Mouse (Mus musculus): ENCODE results near the gene Serpinb9. TPM values are rescaled to one million over a fixed set of nuclear protein-coding genes. Genes with fewer than 3 reads are reported as not detected.
"Not testable (repeated sequence)": the region's sequence is repeated elsewhere in the genome, so short reads cannot be mapped to it uniquely, and the experiment has no call there.

Serpinb9 gene
- 1.8 and 1.9 TPM in 2 replicates for polyA plus RNA-seq (2015; fragmentation: Nextera tagmentation; extraction: Ambion mirVana)

DNA sequence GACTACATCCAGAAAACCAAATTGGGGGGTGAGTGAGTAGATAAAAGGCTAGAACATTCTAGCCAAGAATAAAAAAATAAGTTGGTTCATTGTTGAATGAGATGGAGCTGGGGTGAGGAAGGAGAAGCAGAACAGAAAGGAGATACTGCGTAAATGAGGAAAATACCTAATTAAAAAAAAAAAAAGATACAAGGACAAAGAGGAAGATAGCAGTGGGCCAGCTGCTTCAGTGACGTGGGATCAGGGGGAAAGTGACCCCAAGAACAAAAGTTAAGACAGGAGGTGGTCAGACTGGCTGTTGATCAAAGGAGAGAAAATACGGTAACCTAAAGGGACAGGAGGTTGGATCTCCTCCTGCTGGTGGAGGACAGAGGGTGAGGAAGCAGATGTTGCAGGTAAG, at the start of gene Serpinb9:
TSS of gene Serpinb9 (plus strand) at position 301 of the 400 bp plus-strand sequence.
- WGBS (ENCODE audit: insufficient replicate concordance): 77% methylated on average over 3 of the region's 3 CpGs
- no peaks in the 10 kb centered on the region for H3K27me3 ChIP-seq
- peak within 1 kb of the TSS; percentile 91 for H3K27ac ChIP-seq (replicated peaks)
- no peak for ATAC-seq (ENCODE audit: insufficient read depth)
- no peaks in the 10 kb centered on the region for H3K9me3 ChIP-seq (replicated peaks)
- H3K4me2 ChIP-seq: peak within 1 kb of the TSS; percentile 87
- H3K9ac ChIP-seq: peak within 1 kb of the TSS; percentile 74
- H3K4me3 ChIP-seq (replicated peaks): peak within 1 kb of the TSS; percentile 63
- no peaks in the 10 kb centered on the region for H3K36me3 ChIP-seq (replicated peaks)
- peaks cover 32% of the 10 kb centered on the region for H3K4me1 ChIP-seq (replicated peaks)

DNA sequence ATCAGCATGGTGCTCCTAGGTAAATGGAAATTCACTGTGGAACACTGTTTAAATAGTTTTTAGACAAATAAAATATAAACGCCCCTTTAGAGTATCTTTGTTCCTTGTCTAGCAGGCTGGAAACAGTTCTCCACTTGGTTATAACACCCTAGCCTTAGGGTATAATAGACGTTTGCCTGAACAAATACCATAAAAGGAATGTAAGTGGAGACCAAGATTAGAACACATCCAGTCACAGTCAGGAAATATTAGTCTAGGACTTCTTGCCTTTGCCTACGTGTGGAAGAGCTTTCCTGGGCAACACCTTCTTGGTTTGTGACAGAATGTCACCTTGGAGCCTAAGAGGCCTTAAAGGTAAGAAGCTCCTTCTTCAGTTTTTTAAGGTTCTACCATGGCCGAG, 46.5 kb upstream of the Serpinb9 start:
- Histone ChIP-seq H3K27ac (replicated peaks) (no peak overlapping the region; the same call in 1 of the 2 replicates), H3K4me2 (no peak overlapping the region), H3K4me1 (replicated peaks) (no peaks in the 10 kb centered on the region), H3K27me3 (no peaks in the 10 kb centered on the region), H3K4me3 (replicated peaks) (no peak overlapping the region), H3K9me3 (replicated peaks) (no peaks in the 10 kb centered on the region), H3K36me3 (replicated peaks) (no peaks in the 10 kb centered on the region), H3K9ac (no peak overlapping the region)
- 39% methylated on average over 4 of the region's 4 CpGs for WGBS (ENCODE audit: insufficient replicate concordance)
- ATAC-seq (ENCODE audit: insufficient read depth): no peak

DNA sequence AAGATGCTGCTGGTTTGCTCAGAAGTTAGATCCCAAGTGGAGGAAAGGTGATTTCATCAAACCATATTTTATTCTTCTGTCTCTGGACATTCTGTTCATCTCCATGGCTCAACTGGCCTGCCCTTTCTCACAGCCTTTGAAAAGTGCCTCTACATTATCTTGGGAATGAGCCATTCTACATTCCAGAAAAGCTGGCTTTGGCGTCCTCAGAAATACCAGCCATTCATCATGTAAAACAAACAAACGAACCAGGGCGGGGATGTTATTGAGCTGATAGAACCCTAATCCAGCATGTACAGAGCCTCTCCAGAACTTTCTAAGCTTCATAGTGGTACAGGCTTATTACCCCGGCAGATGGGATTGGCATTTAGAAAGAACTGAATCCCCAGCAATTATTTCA, 45.1 kb upstream of the Serpinb9 start:
- ATAC-seq (ENCODE audit: insufficient read depth): no peak
- Histone ChIP-seq H3K4me2 (no peak overlapping the region), H3K9me3 (replicated peaks) (no peaks in the 10 kb centered on the region), H3K27me3 (no peaks in the 10 kb centered on the region), H3K9ac (no peak overlapping the region), H3K27ac (replicated peaks) (no peak overlapping the region), H3K36me3 (replicated peaks) (no peaks in the 10 kb centered on the region), H3K4me1 (replicated peaks) (no peaks in the 10 kb centered on the region; the same call in 1 of the 2 replicates), H3K4me3 (replicated peaks) (no peak overlapping the region)
- WGBS (ENCODE audit: insufficient replicate concordance): 73% methylated on average over 4 of the region's 4 CpGs

DNA sequence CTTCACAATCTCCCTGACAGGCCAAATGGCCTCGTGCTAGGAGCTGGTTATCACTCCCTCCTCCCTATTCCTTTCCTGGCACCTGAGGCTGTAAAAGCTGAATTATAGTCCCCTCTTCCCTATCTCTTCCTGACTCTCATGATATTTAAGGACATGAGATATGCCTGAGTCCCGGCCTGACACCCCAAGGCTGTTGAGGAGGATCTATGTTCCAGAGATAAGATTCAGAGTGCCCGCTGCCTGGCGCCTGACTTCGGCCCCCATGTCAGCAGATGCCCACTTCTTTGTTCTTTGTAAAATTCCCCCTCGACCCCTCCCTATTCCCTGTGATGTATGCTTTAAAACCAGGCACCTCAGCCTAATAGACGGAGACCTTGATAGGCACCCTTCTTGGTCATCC, 44.5 kb upstream of the Serpinb9 start:
- not testable (repeated sequence) for H3K36me3 ChIP-seq (replicated peaks); ATAC-seq (ENCODE audit: insufficient read depth); H3K9me3 ChIP-seq (replicated peaks); H3K4me1 ChIP-seq (replicated peaks); H3K9ac ChIP-seq; H3K27ac ChIP-seq (replicated peaks); H3K4me2 ChIP-seq; H3K4me3 ChIP-seq (replicated peaks); H3K27me3 ChIP-seq
- WGBS (ENCODE audit: insufficient replicate concordance): 58% methylated on average over 7 of the region's 7 CpGs

DNA sequence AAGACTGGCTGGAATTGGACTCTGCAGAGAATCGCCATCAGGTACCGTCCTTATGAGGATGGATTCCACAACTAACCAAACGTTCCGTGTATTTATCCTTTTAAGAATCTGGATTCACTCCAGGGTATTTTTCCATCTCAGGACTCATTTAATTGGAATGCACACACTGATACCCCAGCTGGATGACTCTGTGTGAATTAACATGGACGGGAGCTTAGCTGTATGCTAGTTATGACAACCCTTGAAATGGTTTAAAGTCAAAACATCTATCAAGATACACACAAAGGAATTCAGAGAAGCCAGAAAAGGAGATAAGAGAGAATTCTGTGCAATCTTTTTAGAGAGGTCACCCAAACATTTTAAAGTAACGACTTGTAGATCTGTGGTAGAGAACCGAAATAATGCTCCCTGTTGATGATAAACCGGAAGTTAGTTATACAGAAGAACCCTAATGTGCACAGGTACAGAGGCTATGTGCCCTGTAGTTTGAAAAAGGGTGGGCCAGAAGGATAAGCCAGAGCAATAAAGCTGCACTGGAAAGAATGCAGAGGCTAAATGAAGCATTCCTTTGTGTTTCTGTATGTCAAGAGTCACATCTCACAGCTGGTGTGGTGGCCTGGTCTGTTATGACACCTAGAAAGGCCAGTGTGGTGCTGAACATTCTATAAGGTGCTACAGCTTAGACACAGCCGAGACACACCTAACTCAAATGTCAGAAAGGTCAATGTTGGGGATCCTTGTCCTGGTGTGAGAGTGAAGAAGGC, 38.9 kb upstream of the Serpinb9 start:
- Histone ChIP-seq H3K9me3 (replicated peaks) (no peaks in the 10 kb centered on the region), H3K9ac (no peak overlapping the region)
- 69% methylated on average over 9 of the region's 9 CpGs for WGBS (ENCODE audit: insufficient replicate concordance)

DNA sequence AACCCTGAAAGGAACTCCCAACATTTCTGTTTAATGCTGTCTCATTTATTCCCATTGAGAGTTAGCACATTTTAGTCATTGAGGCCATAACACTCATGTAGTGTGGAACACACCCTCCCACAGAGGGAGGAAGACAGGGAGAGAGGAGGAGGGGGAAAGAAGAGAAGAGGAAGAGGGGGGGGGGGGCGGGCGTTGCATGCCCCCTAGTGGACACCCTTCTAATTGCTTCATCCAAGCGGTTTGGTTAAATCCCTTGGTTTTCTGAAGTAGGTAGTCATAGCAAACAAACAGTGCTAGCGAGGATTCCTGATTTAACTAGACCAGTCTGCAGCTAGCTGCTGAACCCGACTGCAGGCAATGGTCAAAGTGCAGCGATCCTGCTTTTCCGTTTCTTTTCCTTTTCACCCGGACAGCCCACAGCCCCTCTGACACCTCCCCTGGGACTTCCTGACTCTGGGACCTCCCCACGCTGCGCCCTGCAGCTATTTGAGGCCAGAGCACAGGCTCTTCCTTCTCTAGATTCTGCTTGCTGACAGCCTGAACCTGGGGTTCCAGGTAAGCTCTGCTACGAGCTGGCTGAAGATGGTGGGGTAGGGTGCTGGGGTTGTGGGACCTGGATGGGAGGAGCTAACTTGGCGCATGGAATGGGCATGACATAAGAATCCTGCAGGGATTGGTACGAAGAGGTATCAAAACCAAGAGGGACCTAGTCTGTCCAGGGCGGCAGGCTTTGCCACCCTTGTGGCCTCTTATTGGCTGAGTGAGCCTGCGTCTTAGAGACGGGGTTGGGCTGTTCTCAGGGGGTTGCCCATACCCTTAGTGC, 37.9 kb upstream of the Serpinb9 start, which contains the start of gene Serpinb6b:
TSS of gene Serpinb6b (plus strand) at position 221 of the 823 bp plus-strand sequence.
- Histone ChIP-seq H3K4me3 (replicated peaks) (peak within 1 kb of the TSS; percentile 47), H3K27me3 (no peaks in the 10 kb centered on the region), H3K36me3 (replicated peaks) (no peaks in the 10 kb centered on the region), H3K4me2 (peak within 1 kb of the TSS; percentile 75), H3K9ac (peak within 1 kb of the TSS; percentile 54), H3K9me3 (replicated peaks) (no peaks in the 10 kb centered on the region), H3K4me1 (replicated peaks) (peaks cover 57% of the 10 kb centered on the region), H3K27ac (replicated peaks) (peak within 1 kb of the TSS; percentile 73)
- ATAC-seq (ENCODE audit: insufficient read depth): no peak
- 10% methylated on average over 16 of the region's 16 CpGs for WGBS (ENCODE audit: insufficient replicate concordance)

More for the DNA sequence above, 38.9 kb upstream of the Serpinb9 start:
- no peaks in the 10 kb centered on the region for H3K27me3 ChIP-seq
- H3K4me3 ChIP-seq (replicated peaks): no peak overlapping the region
- H3K4me2 ChIP-seq: no peak overlapping the region
- H3K4me1 ChIP-seq (replicated peaks): peaks cover 47% of the 10 kb centered on the region
- no peak overlapping the region for H3K27ac ChIP-seq (replicated peaks)
- H3K36me3 ChIP-seq (replicated peaks): no peaks in the 10 kb centered on the region
- ATAC-seq (ENCODE audit: insufficient read depth): no peak

DNA sequence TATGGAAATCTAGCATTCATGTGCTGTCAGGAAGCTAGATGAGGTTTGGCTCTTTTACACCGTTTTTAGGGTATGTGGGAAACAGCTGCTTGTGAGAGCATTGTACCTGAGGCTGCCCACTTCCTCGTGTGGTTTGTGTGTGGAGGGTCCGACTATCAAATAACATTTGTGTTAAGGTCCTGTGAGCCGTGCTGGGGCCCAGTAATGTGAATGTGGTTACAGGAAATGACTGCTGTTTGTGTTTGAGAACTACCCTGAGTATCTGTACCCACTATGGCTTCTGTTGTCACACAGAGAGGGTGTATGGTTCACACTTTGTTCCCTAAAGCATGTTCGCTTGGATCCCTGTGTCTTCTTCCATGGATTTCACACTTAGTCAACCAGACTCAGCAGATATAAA, 36.9 kb upstream of the Serpinb9 start:
- H3K27me3 ChIP-seq: no peaks in the 10 kb centered on the region
- 19% methylated on average over 5 of the region's 5 CpGs for WGBS (ENCODE audit: insufficient replicate concordance)
- H3K27ac ChIP-seq (replicated peaks): peak overlapping the region; percentile 73
- H3K9ac ChIP-seq: peak overlapping the region; percentile 54; the same call in 1 of the 2 replicates
- H3K36me3 ChIP-seq (replicated peaks): no peaks in the 10 kb centered on the region
- H3K4me1 ChIP-seq (replicated peaks): peaks cover 66% of the 10 kb centered on the region
- H3K4me2 ChIP-seq: peak overlapping the region; percentile 75
- no peaks in the 10 kb centered on the region for H3K9me3 ChIP-seq (replicated peaks)
- no peak for ATAC-seq (ENCODE audit: insufficient read depth)
- peak overlapping the region; percentile 47; the same call in 1 of the 2 replicates for H3K4me3 ChIP-seq (replicated peaks)

DNA sequence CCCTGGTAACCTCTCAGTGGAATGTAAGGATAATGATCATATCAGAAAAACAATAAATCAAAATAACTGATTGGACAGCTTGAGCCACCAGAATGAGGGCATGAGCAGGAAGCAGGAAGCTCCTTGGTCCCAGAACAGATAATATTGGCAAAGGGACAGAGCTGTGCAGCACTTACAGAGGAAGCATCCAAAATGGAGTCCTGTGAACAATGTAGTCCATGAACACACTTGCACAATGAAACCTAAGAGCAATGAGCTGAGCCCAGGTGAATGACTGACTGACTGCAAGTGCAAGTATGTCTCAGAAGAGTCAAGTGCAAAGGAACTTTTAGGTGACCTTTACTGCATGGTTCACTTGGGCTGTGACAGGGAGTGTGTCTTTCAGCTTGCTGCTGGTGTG, 35.8 kb upstream of the Serpinb9 start:
- ATAC-seq (ENCODE audit: insufficient read depth): no peak
- peak overlapping the region; percentile 96 for H3K27ac ChIP-seq (replicated peaks)
- peaks cover 73% of the 10 kb centered on the region for H3K4me1 ChIP-seq (replicated peaks)
- no peaks in the 10 kb centered on the region for H3K36me3 ChIP-seq (replicated peaks)
- H3K9ac ChIP-seq: no peak overlapping the region
- no peak overlapping the region for H3K4me3 ChIP-seq (replicated peaks)
- no peaks in the 10 kb centered on the region for H3K9me3 ChIP-seq (replicated peaks)
- H3K27me3 ChIP-seq: no peaks in the 10 kb centered on the region
- no peak overlapping the region for H3K4me2 ChIP-seq

DNA sequence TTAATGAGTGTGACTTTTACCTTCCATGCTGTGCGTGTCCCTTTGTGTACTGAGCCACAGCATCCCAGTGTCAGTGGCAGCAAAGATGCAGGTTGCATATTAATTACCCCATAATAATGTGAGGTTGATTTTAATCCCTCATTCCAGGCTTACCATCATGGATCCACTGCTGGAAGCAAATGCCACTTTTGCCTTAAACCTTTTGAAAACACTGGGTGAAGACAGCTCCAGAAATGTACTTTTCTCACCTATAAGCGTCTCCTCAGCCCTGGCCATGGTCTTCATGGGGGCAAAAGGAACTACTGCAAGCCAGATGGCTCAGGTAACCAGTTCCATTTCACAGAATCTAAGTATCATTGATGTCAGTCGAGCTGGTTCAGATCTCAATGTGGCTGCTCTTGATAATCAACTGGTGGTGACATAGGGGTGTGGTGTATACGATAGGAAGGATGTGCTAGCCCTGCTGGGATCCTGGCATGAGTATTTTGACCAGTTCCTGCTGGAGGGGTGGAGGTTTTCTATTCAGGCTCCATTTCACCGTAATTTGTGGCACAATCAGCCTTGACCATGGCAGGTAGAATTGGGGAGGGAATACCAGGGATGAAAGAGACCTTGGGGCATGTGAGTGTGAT, 34.6 kb upstream of the Serpinb9 start:
- H3K4me2 ChIP-seq: peak overlapping the region; percentile 74
- H3K27ac ChIP-seq (replicated peaks): peak overlapping the region; percentile 96
- H3K36me3 ChIP-seq (replicated peaks): no peaks in the 10 kb centered on the region
- H3K4me3 ChIP-seq (replicated peaks): peak overlapping the region; percentile 55
- WGBS (ENCODE audit: insufficient replicate concordance): 27% methylated on average over 5 of the region's 5 CpGs
- ATAC-seq (ENCODE audit: insufficient read depth): peak; percentile 97
- no peaks in the 10 kb centered on the region for H3K27me3 ChIP-seq
- peaks cover 73% of the 10 kb centered on the region for H3K4me1 ChIP-seq (replicated peaks)
- peak overlapping the region; percentile 65 for H3K9ac ChIP-seq
- no peaks in the 10 kb centered on the region for H3K9me3 ChIP-seq (replicated peaks)

DNA sequence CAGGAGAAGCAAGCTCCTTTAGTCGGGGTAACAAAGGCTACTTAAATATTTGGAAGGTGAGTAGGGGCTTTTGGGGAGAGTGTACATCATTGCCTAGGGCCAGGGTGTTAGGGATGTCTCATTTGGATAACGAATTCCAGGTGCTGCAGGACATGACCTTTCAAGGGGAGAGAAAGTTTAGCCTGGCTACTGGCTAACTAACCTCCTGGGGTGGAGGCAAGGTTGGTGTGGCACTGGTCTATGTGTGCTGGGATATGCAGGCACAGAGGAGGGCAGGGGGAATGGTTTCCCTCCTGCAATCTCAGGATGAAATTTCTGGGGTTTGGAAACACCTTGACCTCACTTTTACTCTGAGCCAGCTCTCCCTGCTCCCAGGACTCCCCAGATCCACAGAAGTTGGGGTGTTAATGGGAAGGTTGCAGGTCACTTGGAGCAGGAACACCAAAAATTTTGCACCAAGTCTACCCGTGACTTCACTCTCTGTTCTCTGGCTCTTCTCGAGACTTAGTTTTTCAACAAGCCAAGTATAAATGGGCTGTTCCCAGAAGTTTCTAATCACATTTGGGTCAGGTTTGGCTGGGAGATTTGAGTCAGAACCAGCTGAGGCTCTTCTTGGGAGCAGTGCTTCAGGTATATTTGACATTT, 33.9 kb upstream of the Serpinb9 start:
- Histone ChIP-seq H3K36me3 (replicated peaks) (no peaks in the 10 kb centered on the region), H3K9ac (peak overlapping the region; percentile 65), H3K27me3 (no peaks in the 10 kb centered on the region), H3K4me1 (replicated peaks) (peaks cover 73% of the 10 kb centered on the region), H3K9me3 (replicated peaks) (no peaks in the 10 kb centered on the region), H3K4me2 (peak overlapping the region; percentile 74), H3K27ac (replicated peaks) (peak overlapping the region; percentile 96), H3K4me3 (replicated peaks) (peak overlapping the region; percentile 55)
- WGBS (ENCODE audit: insufficient replicate concordance): 32% methylated on average over 4 of the region's 4 CpGs
- ATAC-seq (ENCODE audit: insufficient read depth): peak; percentile 82
